Mouse (Mus musculus): ENCODE measurements around the gene Neurl1a. TPM values are rescaled to one million over a fixed set of nuclear protein-coding genes. Genes with fewer than 3 reads are reported as not detected.

Neurl1a gene
- 0.17 TPM for polyA plus RNA-seq (2017; shearing (Covaris generic))

GRCm38 (mm10) chr19:47178431-47179271, at the start of gene Neurl1a:
Gene Neurl1a (plus strand): TSS chr19:47178820.

GRCm38 (mm10) chr19:47137771-47138421, 40.7 kb upstream of the Neurl1a start, which contains the start of gene Calhm2:
Gene Calhm2 (minus strand): TSS chr19:47138294.

GRCm38 (mm10) chr19:47144154-47144553, 34.5 kb upstream of the Neurl1a start, which contains the start of gene Calhm1:
Gene Calhm1 (minus strand): TSS chr19:47144254.

GRCm38 (mm10) chr19:47157664-47158063, 21.0 kb upstream of the Neurl1a start, which contains the start of gene Calhm3:
Gene Calhm3 (minus strand): TSS chr19:47157764.

Other genes starting within 250 kb of the Neurl1a start
- gene Ina, start 164.1 kb upstream of the Neurl1a start, polyA plus RNA-seq (2017; shearing (Covaris generic)): not detected
- 76.4 TPM for gene Nt5c2, start 163.7 kb upstream of the Neurl1a start, polyA plus RNA-seq (2017; shearing (Covaris generic))
- 33.4 TPM for gene Pcgf6, start 127.9 kb upstream of the Neurl1a start, polyA plus RNA-seq (2017; shearing (Covaris generic))
- gene Taf5, start 111.1 kb upstream of the Neurl1a start, polyA plus RNA-seq (2017; shearing (Covaris generic)): 24.4 TPM
- 423 TPM for gene Usmg5, start 88.2 kb upstream of the Neurl1a start, polyA plus RNA-seq (2017; shearing (Covaris generic))
- 18.9 TPM for gene Pdcd11, start 88.1 kb upstream of the Neurl1a start, polyA plus RNA-seq (2017; shearing (Covaris generic))
- 2.9 TPM for gene Calhm2, start 40.5 kb upstream of the Neurl1a start, polyA plus RNA-seq (2017; shearing (Covaris generic))
- gene Calhm1, start 34.6 kb upstream of the Neurl1a start, polyA plus RNA-seq (2017; shearing (Covaris generic)): not detected
- not detected for gene Calhm3, start 21.1 kb upstream of the Neurl1a start, polyA plus RNA-seq (2017; shearing (Covaris generic))